Mouse (Mus musculus) CH12.LX (cell line): ENCODE measurements around the gene Uba5. TPM values are rescaled to one million over a fixed set of nuclear protein-coding genes. Genes with fewer than 3 reads are reported as not detected.

Experiments
- DNase-seq: peaks from one replicate; pipeline ENCODE4 v3.0.0-alpha.2; 2013; ENCODE audit errors: extremely low read depth
- H3K27ac ChIP-seq: 2 replicates; pipeline ENCODE4 v1.5.1; 2012; ENCODE audit warnings: low read depth, mild to moderate bottlenecking, control low read depth, moderate library complexity; ENCODE audit not compliant: insufficient read depth
- H3K27me3 ChIP-seq: replicated peaks from 2 replicates; pipeline ENCODE3; 2012; ENCODE audit warnings: inconsistent platforms
- H3K36me3 ChIP-seq, 2 experiments: replicated peaks in 1 of 2; 2 replicates each; pipeline versions ENCODE3 to v1.6.1; 2012; ENCODE audit warnings: inconsistent platforms in 1 of 2, low read length in 1 of 2, mild to moderate bottlenecking in 1 of 2, mixed read lengths in 1 of 2, moderate library complexity in 1 of 2; ENCODE audit not compliant: control insufficient read depth in 1 of 2, insufficient read depth in 1 of 2
- H3K4me1 ChIP-seq, 2 experiments: 2 replicates each; pipeline ENCODE4 v1.6.1; 2012; ENCODE audit warnings: inconsistent platforms in 1 of 2, moderate library complexity in 1 of 2; ENCODE audit not compliant: insufficient read depth in 2 of 2, control insufficient read depth in 1 of 2
- H3K4me2 ChIP-seq: 2 replicates; pipeline ENCODE4 v1.6.1; 2012; ENCODE audit warnings: low read depth, mild to moderate bottlenecking, control low read depth; ENCODE audit not compliant: poor library complexity, insufficient read depth, severe bottlenecking
- H3K4me3 ChIP-seq, 3 experiments: fragments of 150-350 bp in 1 of 3; sonication (generic) in 1 of 3; replicated peaks in 1 of 3; 2 replicates each; pipeline versions ENCODE3 to v1.5.1; 2011 to 2012; ENCODE audit warnings: low read depth in 2 of 3, low read length in 2 of 3, mild to moderate bottlenecking in 2 of 3, moderate library complexity in 2 of 3, control low read depth in 1 of 3, improper control_type of control experiment in 1 of 3, inconsistent platforms in 1 of 3, mixed read lengths in 1 of 3; ENCODE audit not compliant: poor library complexity in 1 of 3
- H3K79me2 ChIP-seq: replicated peaks from 2 replicates; pipeline ENCODE4 v1.6.1; 2012; ENCODE audit warnings: mild to moderate bottlenecking, moderate library complexity; ENCODE audit not compliant: control insufficient read depth, poor library complexity, insufficient read depth, severe bottlenecking; ENCODE audit errors: extremely low read depth
- H3K9ac ChIP-seq: 2 replicates; pipeline ENCODE4 v1.6.1; 2012; ENCODE audit warnings: low read depth, mild to moderate bottlenecking, control low read depth, moderate library complexity; ENCODE audit not compliant: insufficient read depth
- H3K9me3 ChIP-seq: replicated peaks from 2 replicates; pipeline ENCODE3; 2012; ENCODE audit warnings: low read length, inconsistent platforms, mixed read lengths
- BHLHE40 ChIP-seq: IDR thresholded peaks from 2 replicates; pipeline ENCODE4 v1.6.1; 2011; ENCODE audit warnings: mild to moderate bottlenecking, low read depth, low read length, improper control_type of control experiment
- CHD1 ChIP-seq: IDR thresholded peaks from 2 replicates; pipeline ENCODE4 v1.6.1; 2012; ENCODE audit warnings: low read depth, low read length, improper control_type of control experiment, inconsistent platforms
- CHD2 ChIP-seq: IDR thresholded peaks from 2 replicates; pipeline ENCODE4 v1.6.1; 2011; ENCODE audit warnings: low read length, improper control_type of control experiment
- E2F4 ChIP-seq: IDR thresholded peaks from 2 replicates; pipeline ENCODE4 v1.6.1; 2011; ENCODE audit warnings: low read depth, low read length, improper control_type of control experiment; ENCODE audit not compliant: insufficient replicate concordance
- ELF1 ChIP-seq: IDR thresholded peaks from 2 replicates; pipeline ENCODE4 v1.6.1; 2014; ENCODE audit warnings: low read depth, mild to moderate bottlenecking, inconsistent platforms, low read length, improper control_type of control experiment
- EP300 ChIP-seq: IDR thresholded peaks from 2 replicates; pipeline ENCODE4 v1.6.1; 2011; ENCODE audit warnings: low read length, improper control_type of control experiment
- ETS1 ChIP-seq: conservative IDR thresholded peaks from 2 replicates; pipeline ENCODE4 v1.6.1; 2012; ENCODE audit warnings: low read depth, mild to moderate bottlenecking, inconsistent platforms, low read length, improper control_type of control experiment, moderate library complexity
- GABPA ChIP-seq: IDR thresholded peaks from 2 replicates; pipeline ENCODE4 v1.6.1; 2012; ENCODE audit warnings: low read depth, low read length, improper control_type of control experiment, inconsistent platforms; ENCODE audit not compliant: insufficient replicate concordance
- HCFC1 ChIP-seq: IDR thresholded peaks from 2 replicates; pipeline ENCODE4 v1.6.1; 2012; ENCODE audit warnings: low read depth, mild to moderate bottlenecking, inconsistent platforms, low read length, improper control_type of control experiment
- IRF4 ChIP-seq: IDR thresholded peaks from 2 replicates; pipeline ENCODE4 v1.6.1; 2014; ENCODE audit warnings: low read depth, mild to moderate bottlenecking, inconsistent platforms, low read length, improper control_type of control experiment
- JUN ChIP-seq: IDR thresholded peaks from 2 replicates; pipeline ENCODE4 v1.6.1; 2011; ENCODE audit warnings: low read depth, mild to moderate bottlenecking, low read length, improper control_type of control experiment, moderate library complexity; ENCODE audit not compliant: insufficient read depth
- JUND ChIP-seq: conservative IDR thresholded peaks from 2 replicates; pipeline ENCODE4 v1.6.1; 2011; ENCODE audit warnings: low read depth, low read length, improper control_type of control experiment
- MAFK ChIP-seq: IDR thresholded peaks from 2 replicates; pipeline ENCODE4 v1.6.1; 2011; ENCODE audit warnings: low read length, improper control_type of control experiment; ENCODE audit not compliant: insufficient replicate concordance
- MAX ChIP-seq: IDR thresholded peaks from 2 replicates; pipeline ENCODE4 v1.6.1; 2011; ENCODE audit warnings: low read length, improper control_type of control experiment
- MAZ ChIP-seq: IDR thresholded peaks from 2 replicates; pipeline ENCODE4 v1.6.1; 2012; ENCODE audit warnings: low read depth, mild to moderate bottlenecking, inconsistent platforms, low read length, improper control_type of control experiment, moderate library complexity
- MEF2A ChIP-seq: IDR thresholded peaks from 2 replicates; pipeline ENCODE4 v1.6.1; 2014; ENCODE audit warnings: low read depth, mild to moderate bottlenecking, inconsistent platforms, low read length, improper control_type of control experiment, borderline replicate concordance
- NELFE ChIP-seq: IDR thresholded peaks from 2 replicates; pipeline ENCODE4 v1.6.1; 2011; ENCODE audit warnings: low read depth, low read length, improper control_type of control experiment
- PAX5 ChIP-seq: IDR thresholded peaks from 2 replicates; pipeline ENCODE4 v1.6.1; 2012; ENCODE audit warnings: low read length, inconsistent platforms, mixed read lengths
- POLR2AphosphoS2 ChIP-seq: IDR thresholded peaks from 2 replicates; pipeline ENCODE4 v1.6.1; 2011; ENCODE audit warnings: low read depth, low read length, improper control_type of control experiment
- RAD21 ChIP-seq: IDR thresholded peaks from 2 replicates; pipeline ENCODE4 v1.6.1; 2011; ENCODE audit warnings: low read depth, mild to moderate bottlenecking, low read length, improper control_type of control experiment, moderate library complexity
- SMC3 ChIP-seq: IDR thresholded peaks from 2 replicates; pipeline ENCODE4 v1.6.1; 2011; ENCODE audit warnings: low read depth, low read length, improper control_type of control experiment
- TBP ChIP-seq: conservative IDR thresholded peaks from 2 replicates; pipeline ENCODE4 v1.6.1; 2011; ENCODE audit warnings: low read depth, low read length, improper control_type of control experiment
- UBTF ChIP-seq: IDR thresholded peaks from 2 replicates; pipeline ENCODE4 v1.6.1; 2012; ENCODE audit warnings: low read depth, mild to moderate bottlenecking, inconsistent platforms, low read length, improper control_type of control experiment, moderate library complexity
- ZMIZ1 ChIP-seq: IDR thresholded peaks from 2 replicates; pipeline ENCODE4 v1.6.1; 2012; ENCODE audit warnings: low read depth, mild to moderate bottlenecking, inconsistent platforms, low read length, improper control_type of control experiment
- ZNF384 ChIP-seq: IDR thresholded peaks from 2 replicates; pipeline ENCODE4 v1.6.1; 2012; ENCODE audit warnings: low read depth, low read length, improper control_type of control experiment, inconsistent platforms
- dilution Hi-C: fragments of 300-500 bp; cut with MboI; formaldehyde crosslinking; loops from 2 replicates; pipeline ENCODE4 v1.14.3; 2020; ENCODE audit warnings: low sequenced_read_pairs; ENCODE audit not compliant: extremely low pct_unique_long_range_greater_than_20kb, extremely low pct_ligation_motif_present
- in situ Hi-C: fragments of 300-500 bp; cut with MboI; formaldehyde crosslinking; loops from 3 replicates; pipeline ENCODE4 v1.14.3; 2019; ENCODE audit warnings: low sequenced_read_pairs, low pct_ligation_motif_present, low pct_unique_long_range_greater_than_20kb, mixed read lengths
- polyA plus RNA-seq: library from polyadenylated mRNA; unstranded; fragments of >175 nt; gene quantifications from 2 replicates; pipeline ENCODE4 v1.2.1, GENCODE M21; 2012; ENCODE audit warnings: low read depth; ENCODE audit not compliant: insufficient read length
- total RNA-seq, 2 experiments: library from RNA; depleted of rRNA; stranded (reverse); fragments of 300-350 nt in 1 of 2; fragments of >200 nt in 1 of 2; gene quantifications; 2 replicates each; pipeline ENCODE4 v1.2.3; 2012 to 2014

The Uba5 gene
- total and polyA plus RNA-seq, 3 experiments, result 24.0 to 33.4 (median 29.3) TPM

DNA sequence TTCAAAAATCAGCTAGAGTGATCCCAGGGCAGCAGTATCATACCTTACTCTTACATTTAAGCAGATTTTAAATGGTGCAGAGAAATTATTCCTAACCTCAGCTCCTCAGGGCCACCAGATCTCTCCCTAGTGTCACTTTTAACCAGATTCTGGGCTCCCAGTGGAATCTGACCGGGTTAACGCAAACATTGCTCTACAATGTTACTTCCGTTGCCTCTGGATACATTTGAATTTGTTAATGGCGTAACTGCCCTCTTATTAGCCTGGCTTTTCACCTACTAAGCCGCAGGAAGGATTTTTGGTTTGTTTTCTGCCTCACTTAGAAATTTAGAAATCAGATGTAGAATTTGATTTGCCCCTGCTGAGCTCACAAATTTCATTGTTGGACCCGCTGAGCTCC is 28.2 kb downstream of the Uba5 start:
- Histone ChIP-seq H3K27me3 (no peaks in the 10 kb centered on the region), H3K4me2 (no peak overlapping the region), H3K9me3 (no peaks in the 10 kb centered on the region), H3K27ac (no peak overlapping the region), H3K4me1 (0 out of 4 replicates have a peak, but pooled peaks cover 0 to 3% of the 10 kb centered on the region in 2 experiments), H3K4me3 (no peak overlapping the region), H3K79me2 (no peaks in the 10 kb centered on the region), H3K9ac (no peak overlapping the region), H3K36me3 (peaks cover 0 to 4% of the 10 kb centered on the region in 2 experiments)
- TF ChIP-seq RAD21, result no peak
- TF ChIP-seq JUND, result no peak
- no peak for TF ChIP-seq ZMIZ1
- TF ChIP-seq MAFK, result no peak
- no peak for TF ChIP-seq POLR2AphosphoS2
- no peak for TF ChIP-seq ZNF384
- TF ChIP-seq JUN, result no peak
- no peak for TF ChIP-seq ETS1
- no peak for TF ChIP-seq CHD1
- no peak for TF ChIP-seq IRF4
- DNase-seq, result no peak
- in situ Hi-C loops, result no loop called here
- dilution Hi-C loops, result no loop called here

DNA sequence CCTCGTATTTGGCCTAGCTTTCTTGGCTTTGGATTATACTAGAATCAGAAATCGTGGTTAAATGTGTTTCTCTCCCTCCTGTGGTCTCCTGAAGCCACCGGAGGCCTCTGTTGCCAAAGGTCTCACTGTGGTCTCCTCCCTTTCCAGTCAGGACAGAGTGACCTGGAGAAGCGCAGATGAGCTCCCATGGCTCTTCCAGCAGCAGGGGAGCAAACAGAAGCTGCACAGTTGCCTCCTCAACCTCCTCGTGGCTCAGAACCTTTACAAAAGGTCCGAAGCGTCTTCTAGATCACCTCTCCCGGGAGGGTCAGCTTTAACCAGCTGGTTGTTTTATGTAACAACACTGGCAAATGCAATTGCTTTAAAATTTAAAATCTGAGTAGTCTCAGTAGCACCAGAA is 28.7 kb downstream of the Uba5 start:
- H3K9me3 ChIP-seq, result no peaks in the 10 kb centered on the region
- in situ Hi-C loops (no loop called here), dilution Hi-C loops (no loop called here)
- H3K9ac ChIP-seq, result no peak overlapping the region
- no peak overlapping the region for H3K4me3 ChIP-seq
- DNase-seq, result no peak
- H3K27me3 ChIP-seq, result no peaks in the 10 kb centered on the region
- no peak overlapping the region for H3K4me2 ChIP-seq
- H3K79me2 ChIP-seq, result no peaks in the 10 kb centered on the region
- TF ChIP-seq E2F4 (no peak), MAX (no peak), SMC3 (no peak), NELFE (no peak)
- TF ChIP-seq, all 38 proteins: peak for 0
- no peak overlapping the region for H3K27ac ChIP-seq
- peaks cover 0 to 2% of the 10 kb centered on the region in 2 experiments for H3K36me3 ChIP-seq
- 0 out of 4 replicates have a peak, but pooled peaks cover 0 to 3% of the 10 kb centered on the region in 2 experiments for H3K4me1 ChIP-seq

DNA sequence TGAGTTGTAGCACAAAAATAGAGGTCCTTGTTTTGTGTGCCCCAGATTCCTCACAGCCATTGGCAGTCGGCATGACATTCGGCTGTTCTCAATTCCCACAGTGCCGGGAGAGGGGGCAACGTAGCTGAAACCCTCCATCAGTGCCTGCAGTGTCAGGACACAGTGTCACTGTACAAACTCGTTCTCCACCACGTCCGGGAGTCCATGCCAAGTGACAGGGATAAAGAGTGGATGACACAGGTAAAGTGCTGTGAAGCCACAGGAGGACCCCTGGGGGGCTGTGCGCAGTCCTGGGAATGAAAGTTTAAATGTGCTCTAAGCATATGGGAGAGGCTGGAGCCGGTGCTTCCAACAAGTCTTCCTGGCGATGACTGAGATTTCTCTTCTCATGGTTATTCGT is 33.1 kb downstream of the Uba5 start:
- no peak for DNase-seq
- dilution Hi-C loops (no loop called here), in situ Hi-C loops (no loop called here)
- peaks cover 2% of the 10 kb centered on the region for H3K9me3 ChIP-seq
- no peak overlapping the region for H3K4me2 ChIP-seq
- peaks cover 0 to 5% of the 10 kb centered on the region in 2 experiments for H3K36me3 ChIP-seq
- no peaks in the 10 kb centered on the region for H3K4me1 ChIP-seq
- H3K79me2 ChIP-seq, result no peaks in the 10 kb centered on the region
- no peak overlapping the region for H3K9ac ChIP-seq
- H3K27ac ChIP-seq, result no peak overlapping the region
- TF ChIP-seq BHLHE40 (no peak), CHD2 (no peak), EP300 (no peak), PAX5 (no peak), TBP (no peak), MAZ (no peak), ELF1 (no peak), JUN (no peak), UBTF (no peak), MEF2A (no peak), HCFC1 (no peak), GABPA (no peak), MAX (no peak)
- no peaks in the 10 kb centered on the region for H3K27me3 ChIP-seq
- H3K4me3 ChIP-seq, result no peak overlapping the region
